Mouse (Mus musculus) lung, embryonic 14.5 days (tissue): ENCODE data around the gene Shf. TPM values are rescaled to one million over a fixed set of nuclear protein-coding genes. Genes with fewer than 3 reads are reported as not detected.

Source experiments
- ATAC-seq: fragments of 200-750 bp; cut with Nextera tagmentation; 2 replicates; pipeline ENCODE4 v1.8.0; 2017; ENCODE audit warnings: mild to moderate bottlenecking, moderate TSS enrichment, moderate library complexity; ENCODE audit not compliant: insufficient read depth
- DNase-seq: peaks from one replicate; pipeline ENCODE4 v3.0.0-alpha.2; 2015
- H3K27ac ChIP-seq: fragments of 300-500 bp; sonication (generic); 2 replicates; pipeline ENCODE4 v1.5.1; 2014; ENCODE audit warnings: low read depth, mild to moderate bottlenecking, moderate library complexity
- H3K27me3 ChIP-seq: fragments of 300-500 bp; sonication (generic); 2 replicates; pipeline ENCODE4 v1.6.1; 2014; ENCODE audit warnings: low read length, control low read depth; ENCODE audit not compliant: insufficient read depth
- H3K36me3 ChIP-seq: fragments of 300-500 bp; sonication (generic); 2 replicates; pipeline ENCODE4 v1.6.1; 2014; ENCODE audit warnings: control low read depth; ENCODE audit not compliant: insufficient read depth
- H3K4me1 ChIP-seq: fragments of 300-500 bp; sonication (generic); 2 replicates; pipeline ENCODE4 v1.6.1; 2014; ENCODE audit warnings: antibody characterized with exemption, control low read depth; ENCODE audit not compliant: insufficient read depth
- H3K4me2 ChIP-seq: fragments of 300-500 bp; sonication (generic); 2 replicates; pipeline ENCODE4 v1.6.1; 2014; ENCODE audit warnings: mild to moderate bottlenecking
- H3K4me3 ChIP-seq: fragments of 300-500 bp; sonication (generic); 2 replicates; pipeline ENCODE4 v1.5.1; 2014; ENCODE audit warnings: low read depth, low read length
- H3K9ac ChIP-seq: fragments of 300-500 bp; sonication (generic); 2 replicates; pipeline ENCODE4 v1.6.1; 2014
- H3K9me3 ChIP-seq: fragments of 300-500 bp; sonication (generic); 2 replicates; pipeline ENCODE4 v1.6.1; 2016; ENCODE audit warnings: low read depth, low read length, control low read depth
- CTCF ChIP-seq: IDR thresholded peaks from 2 replicates; pipeline ENCODE4 v1.5.1; 2016; ENCODE audit warnings: antibody characterized with exemption, low read depth
- WGBS: fragments of 180-500 bp; shearing (Covaris S2); extraction: QIAGEN DNeasy Blood & Tissue Kit; methylation state at CpG from one replicate; pipeline ENCODE4 v1.1.7; 2014; 5-methylcytosine and 5-hydroxymethylcytosine counted together
- polyA plus RNA-seq: library from polyadenylated mRNA; unstranded; fragments of >200 nt; fragmentation: Nextera tagmentation; extraction: Ambion mirVana; gene quantifications from 2 replicates; pipeline ENCODE4 v1.2.1, GENCODE M21; 2014

Gene Shf
- polyA plus RNA-seq, 1 experiment from 2014 or later = 5.1 TPM

- peak overlapping the region; percentile 54 for H3K4me2 ChIP-seq
- no peaks in the 10 kb centered on the region for H3K36me3 ChIP-seq
- ATAC-seq (peak; percentile 50; the same call in 1 of the 2 replicates), DNase-seq (peak; percentile 86)
- peaks cover 37% of the 10 kb centered on the region for H3K27me3 ChIP-seq
- TF ChIP-seq CTCF = peak; percentile 81
- no peak overlapping the region for H3K9ac ChIP-seq
- no peaks in the 10 kb centered on the region for H3K4me1 ChIP-seq
- WGBS = 5% methylated on average over 27 of the region's 27 CpGs
- no peak overlapping the region for H3K27ac ChIP-seq
- H3K9me3 ChIP-seq = no peaks in the 10 kb centered on the region
- H3K4me3 ChIP-seq = peak overlapping the region; percentile 16
These were observed 56.1 kb downstream of the Shf start for GRCm38 (mm10) chr2:122312722-122313417.

GRCm38 (mm10) chr2:122311561-122311960 lies 57.4 kb downstream of the Shf start:
- H3K27ac ChIP-seq = no peak overlapping the region
- no peak overlapping the region for H3K4me3 ChIP-seq
- 65% methylated on average over 2 of the region's 2 CpGs for WGBS
- H3K4me1 ChIP-seq = no peaks in the 10 kb centered on the region
- no peaks in the 10 kb centered on the region for H3K9me3 ChIP-seq
- ATAC-seq (no peak), DNase-seq (no peak)
- H3K36me3 ChIP-seq = no peaks in the 10 kb centered on the region
- H3K27me3 ChIP-seq = peaks cover 42% of the 10 kb centered on the region
- H3K4me2 ChIP-seq = no peak overlapping the region
- no peak for TF ChIP-seq CTCF
- no peak overlapping the region for H3K9ac ChIP-seq

DNA sequence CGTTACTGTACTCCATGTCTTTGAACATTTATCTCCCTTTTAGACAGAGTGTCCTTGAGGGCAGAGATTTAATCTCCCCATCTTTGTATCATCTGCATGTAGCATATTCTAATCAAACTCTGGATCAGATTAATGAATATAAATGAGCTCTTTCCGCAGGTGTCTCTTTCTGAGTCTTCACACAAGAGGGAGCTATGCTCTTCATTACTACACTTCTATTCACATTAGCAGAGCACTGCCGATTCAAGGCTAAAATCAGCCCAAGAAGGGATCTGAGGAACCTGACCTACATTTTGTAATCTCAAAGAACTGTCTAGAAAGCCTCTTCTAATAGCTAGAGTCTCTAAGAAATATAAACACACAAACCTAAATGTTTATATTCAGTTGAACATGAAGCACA lies 59.3 kb downstream of the Shf start:
- Histone ChIP-seq H3K9me3 (no peaks in the 10 kb centered on the region), H3K36me3 (no peaks in the 10 kb centered on the region), H3K27ac (no peak overlapping the region), H3K4me3 (no peak overlapping the region), H3K27me3 (peaks cover 42% of the 10 kb centered on the region), H3K4me1 (no peaks in the 10 kb centered on the region), H3K9ac (no peak overlapping the region), H3K4me2 (no peak overlapping the region)
- no peak for TF ChIP-seq CTCF
- WGBS = 43% methylated on average over 3 of the region's 3 CpGs
- DNase-seq (no peak), ATAC-seq (no peak)

GRCm38 (mm10) chr2:122306184-122306583 lies 62.8 kb downstream of the Shf start:
- no peaks in the 10 kb centered on the region for H3K36me3 ChIP-seq
- H3K4me1 ChIP-seq = no peaks in the 10 kb centered on the region
- no peak overlapping the region for H3K4me3 ChIP-seq
- H3K9me3 ChIP-seq = no peaks in the 10 kb centered on the region
- peaks cover 26% of the 10 kb centered on the region for H3K27me3 ChIP-seq
- no peak for TF ChIP-seq CTCF
- no peak overlapping the region for H3K4me2 ChIP-seq
- H3K9ac ChIP-seq = no peak overlapping the region
- no peak overlapping the region for H3K27ac ChIP-seq
- no peak for ATAC-seq
- 37% methylated on average over 4 of the region's 4 CpGs for WGBS
- no peak for DNase-seq

DNA sequence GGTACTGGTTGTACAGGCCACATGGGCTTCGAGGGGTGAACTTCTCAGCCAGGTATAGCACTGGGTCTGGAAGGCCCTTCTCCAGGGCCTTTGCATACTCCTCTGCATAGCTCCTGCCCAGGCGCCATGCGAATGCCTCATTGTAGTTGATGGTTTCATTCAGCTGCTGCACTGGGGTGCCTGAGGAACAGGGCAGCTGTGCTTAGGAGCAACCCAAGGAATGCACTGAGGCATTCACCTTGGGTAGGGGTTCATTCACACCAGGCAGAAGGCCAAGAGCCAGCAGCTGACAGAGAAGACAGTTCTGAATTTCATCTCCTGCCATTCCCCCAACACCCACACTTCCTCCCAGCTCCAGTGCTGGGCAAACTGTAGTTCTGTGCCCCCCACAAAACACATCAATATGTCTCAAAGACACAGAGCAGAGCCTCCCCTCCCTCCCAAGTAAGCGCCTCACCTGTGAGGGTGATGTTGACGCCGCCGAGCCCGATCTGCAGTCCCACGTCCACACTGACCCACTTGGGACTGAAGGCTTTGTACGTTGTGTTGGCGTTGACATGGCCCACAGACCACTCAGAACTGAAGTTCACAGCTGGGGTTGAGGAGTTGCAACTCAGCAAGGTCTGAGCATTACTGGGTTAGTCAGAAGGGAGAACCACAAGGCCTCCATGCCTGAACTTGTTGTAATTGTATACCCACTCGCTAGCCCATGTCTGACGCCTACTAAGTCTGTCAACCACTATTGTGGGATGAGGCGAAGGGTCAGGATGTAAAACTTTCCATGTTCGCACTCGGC lies 63.7 kb downstream of the Shf start:
- no peaks in the 10 kb centered on the region for H3K4me1 ChIP-seq
- no peak overlapping the region for H3K4me3 ChIP-seq
- ATAC-seq (no peak), DNase-seq (no peak)
- H3K4me2 ChIP-seq = no peak overlapping the region
- no peaks in the 10 kb centered on the region for H3K36me3 ChIP-seq
- no peak overlapping the region for H3K9ac ChIP-seq
- peaks cover 30% of the 10 kb centered on the region for H3K27me3 ChIP-seq
- 80% methylated on average over 16 of the region's 16 CpGs for whole genome bisulfite sequencing
- no peaks in the 10 kb centered on the region for H3K9me3 ChIP-seq
- no peak for TF ChIP-seq CTCF
- no peak overlapping the region for H3K27ac ChIP-seq

DNA sequence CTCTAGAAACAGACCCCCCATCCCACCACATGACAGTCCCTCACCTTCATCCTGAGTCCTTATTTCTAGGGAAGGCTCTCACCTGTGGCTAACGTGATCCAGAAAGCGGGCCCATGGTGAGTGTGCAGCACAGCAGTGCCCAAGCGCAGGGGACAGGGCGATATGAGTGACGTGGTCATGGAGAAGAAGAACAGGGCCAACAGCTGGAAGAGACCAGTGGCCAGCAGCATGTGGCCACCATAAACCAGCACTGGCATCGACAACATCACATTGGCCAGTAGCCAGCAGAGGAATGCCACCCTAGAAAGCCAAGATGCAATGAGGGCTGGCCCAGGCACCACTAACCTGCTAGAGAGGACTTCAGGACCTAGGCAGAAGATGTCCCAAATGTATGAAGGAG lies 64.4 kb downstream of the Shf start:
- WGBS = 84% methylated on average over 6 of the region's 6 CpGs
- no peak for ATAC-seq
- Histone ChIP-seq H3K4me1 (no peaks in the 10 kb centered on the region), H3K4me3 (no peak overlapping the region), H3K36me3 (no peaks in the 10 kb centered on the region), H3K9ac (no peak overlapping the region), H3K27me3 (peaks cover 38% of the 10 kb centered on the region), H3K4me2 (no peak overlapping the region), H3K9me3 (no peaks in the 10 kb centered on the region), H3K27ac (no peak overlapping the region)
- TF ChIP-seq CTCF = no peak
- DNase-seq = no peak

DNA sequence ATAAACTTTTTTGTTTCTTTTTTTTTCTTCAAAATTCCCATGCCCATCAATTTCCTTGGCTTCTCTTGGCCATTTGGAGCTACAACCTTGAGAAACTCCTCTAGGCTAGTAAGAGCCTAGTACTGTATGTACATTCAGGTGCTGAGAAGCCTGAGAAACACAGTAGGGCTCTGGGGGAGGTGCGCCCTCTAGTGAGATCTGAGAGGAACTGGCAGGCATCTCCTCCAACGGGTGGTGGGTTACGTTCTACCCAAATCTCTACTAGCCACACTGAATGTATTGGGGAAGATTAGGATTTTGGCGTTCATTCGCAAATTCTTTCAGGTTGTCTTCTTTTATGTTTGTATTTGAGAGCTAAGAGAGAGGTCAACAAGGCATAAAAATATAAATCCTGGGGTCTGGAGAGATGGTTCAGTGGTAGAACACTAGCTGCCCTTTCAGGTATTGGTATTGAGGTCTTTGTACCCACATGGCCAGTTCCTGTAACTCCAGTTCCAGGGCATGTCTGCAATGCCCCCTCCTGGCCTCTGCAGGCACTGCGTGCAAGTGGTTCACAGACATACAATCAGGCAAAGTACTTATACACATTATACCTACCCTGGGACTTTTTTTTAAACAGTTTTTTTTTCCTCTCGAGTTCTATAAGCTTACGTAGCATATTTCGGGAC lies 66.3 kb downstream of the Shf start:
- 11% methylated on average over 9 of the region's 9 CpGs for WGBS

More for the DNA sequence above, 66.3 kb downstream of the Shf start:
- no peak overlapping the region for H3K4me2 ChIP-seq
- no peaks in the 10 kb centered on the region for H3K9me3 ChIP-seq
- peaks cover 52% of the 10 kb centered on the region for H3K27me3 ChIP-seq
- ATAC-seq = 0 out of 2 replicates have a peak, but pooled peaks have one; percentile 33
- no peak overlapping the region for H3K4me3 ChIP-seq
- TF ChIP-seq CTCF = peak; percentile 75
- no peak overlapping the region for H3K9ac ChIP-seq
- peak; percentile 87 for DNase-seq
- no peak overlapping the region for H3K27ac ChIP-seq
- no peaks in the 10 kb centered on the region for H3K36me3 ChIP-seq
- 0 out of 2 replicates have a peak, but pooled peaks cover 6% of the 10 kb centered on the region for H3K4me1 ChIP-seq
